Mouse (Mus musculus) testis, adult 2 months (tissue): ENCODE measurements around the gene Ucn. TPM values are rescaled to one million over a fixed set of nuclear protein-coding genes. Genes with fewer than 3 reads are reported as not detected.

ENCODE experiments used
- H3K27ac ChIP-seq: fragments of 200-500 bp; 2 replicates; pipeline ENCODE4 v1.5.1; 2012; ENCODE audit warnings: low read depth, low read length; ENCODE audit not compliant: control insufficient read depth, insufficient read depth
- H3K27me3 ChIP-seq: fragments of 200-500 bp; 2 replicates; pipeline ENCODE4 v1.6.1; 2012; ENCODE audit warnings: mild to moderate bottlenecking, low read length, moderate library complexity; ENCODE audit not compliant: control insufficient read depth, insufficient read depth
- H3K36me3 ChIP-seq: fragments of 200-500 bp; 2 replicates; pipeline ENCODE4 v1.6.1; 2012; ENCODE audit warnings: mild to moderate bottlenecking, low read length; ENCODE audit not compliant: control insufficient read depth, insufficient read depth
- H3K4me1 ChIP-seq: fragments of 200-500 bp; 2 replicates; pipeline ENCODE4 v1.6.1; 2012; ENCODE audit warnings: low read length; ENCODE audit not compliant: control insufficient read depth, insufficient read depth
- H3K4me3 ChIP-seq: fragments of 200-500 bp; 2 replicates; pipeline ENCODE4 v1.5.1; 2012; ENCODE audit warnings: low read depth, mild to moderate bottlenecking, low read length, moderate library complexity, mixed read lengths; ENCODE audit not compliant: control insufficient read depth
- CTCF ChIP-seq: fragments of 200-500 bp; IDR thresholded peaks from 2 replicates; pipeline ENCODE4 v1.5.1; 2012; ENCODE audit warnings: low read depth, mild to moderate bottlenecking, inconsistent platforms, low read length, moderate library complexity; ENCODE audit not compliant: control insufficient read depth, insufficient read depth, insufficient replicate concordance
- POLR2A ChIP-seq: fragments of 200-500 bp; IDR thresholded peaks from 2 replicates; pipeline ENCODE4 v1.6.1; 2012; ENCODE audit warnings: low read depth, mild to moderate bottlenecking, inconsistent platforms, low read length, moderate library complexity; ENCODE audit not compliant: control insufficient read depth
- polyA plus RNA-seq: library from polyadenylated mRNA; depleted of rRNA; stranded (reverse); fragments of >200 nt; gene quantifications from 2 replicates; pipeline ENCODE4 v1.2.3, GENCODE M21; 2012; rRNA removed

Gene Ucn
- polyA plus RNA-seq, 1 experiment, result 0.57 TPM

DNA sequence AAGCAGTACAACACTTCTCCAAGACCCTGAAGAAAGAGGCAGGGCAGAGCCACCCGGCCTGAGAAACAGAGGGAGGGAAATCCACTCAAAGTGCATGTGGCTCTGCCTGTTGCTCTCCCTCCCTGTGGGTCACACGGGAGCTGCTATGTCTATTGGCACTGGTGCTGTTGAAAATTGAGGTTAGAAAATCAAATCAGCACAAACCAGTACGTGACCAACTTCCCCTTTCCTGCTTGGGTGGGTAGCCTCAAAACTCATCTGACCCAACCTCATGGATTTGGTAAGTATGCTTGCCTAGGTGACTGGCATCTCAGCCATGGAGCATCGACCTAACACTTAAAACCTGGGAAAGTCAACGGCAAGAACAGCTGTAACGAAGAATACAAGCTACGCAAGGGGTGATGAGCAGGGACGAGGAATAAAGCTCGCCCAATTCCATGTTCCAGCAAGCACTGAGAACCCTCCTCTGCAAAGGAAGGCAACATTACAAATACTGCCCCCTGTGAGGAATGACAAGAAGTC lies 32.8 kb downstream of the Ucn start, which contains the start of gene Dnajc5g:
Gene Dnajc5g (plus strand): TSS at position 472 of the 522 bp plus-strand sequence.
- peak within 1 kb of the TSS; percentile 66 for H3K4me3 ChIP-seq
- TF ChIP-seq CTCF (no peak), POLR2A (no peak)
- H3K27ac ChIP-seq, result no peak within 1 kb of the TSS
- H3K27me3 ChIP-seq, result no peaks in the 10 kb centered on the region
- H3K36me3 ChIP-seq, result no peaks in the 10 kb centered on the region
- H3K4me1 ChIP-seq, result peaks cover 4% of the 10 kb centered on the region

DNA sequence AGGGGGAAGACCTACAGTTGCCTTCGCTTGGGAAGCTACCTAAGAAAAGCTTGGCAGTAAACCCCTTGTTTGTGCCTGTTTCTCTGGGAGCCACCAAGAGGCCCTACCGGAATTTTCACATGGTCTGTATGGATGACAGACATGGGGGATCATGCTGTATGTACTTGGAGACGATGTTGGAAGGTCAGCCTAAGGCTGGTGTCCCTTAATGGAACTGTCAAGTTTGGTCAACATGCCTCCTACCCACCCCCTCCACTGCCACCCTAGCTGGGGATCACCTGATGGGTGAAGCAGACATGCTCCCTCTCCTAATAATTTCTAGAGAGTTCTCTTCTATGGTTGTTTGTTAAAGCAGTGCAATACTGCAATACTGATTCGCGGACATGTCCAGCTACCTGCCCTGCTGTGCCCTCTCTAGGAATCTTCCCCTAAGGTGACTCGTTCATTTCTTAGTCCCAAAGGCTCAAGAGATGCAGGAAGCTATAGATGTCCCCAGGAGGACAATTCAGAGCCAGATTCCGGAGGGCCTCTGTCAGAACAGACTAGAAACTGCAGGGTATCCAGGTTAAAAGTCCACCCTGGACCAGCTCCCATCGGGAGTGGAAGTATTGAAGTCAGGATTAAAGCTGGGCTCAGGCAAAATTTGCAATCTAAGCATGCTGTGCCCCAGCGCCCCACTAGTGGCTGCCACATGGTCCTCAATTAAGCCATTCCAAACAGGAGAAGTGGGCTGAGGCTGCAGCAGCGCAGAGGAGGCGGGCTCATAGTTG lies 42.7 kb downstream of the Ucn start:
- Histone ChIP-seq H3K27ac (no peak overlapping the region), H3K36me3 (no peaks in the 10 kb centered on the region), H3K4me1 (peaks cover 32% of the 10 kb centered on the region), H3K4me3 (peak overlapping the region; percentile 12; the same call in 1 of the 2 replicates), H3K27me3 (peaks cover 5% of the 10 kb centered on the region; the same call in 1 of the 2 replicates)
- no peak for TF ChIP-seq CTCF
- no peak for TF ChIP-seq POLR2A

DNA sequence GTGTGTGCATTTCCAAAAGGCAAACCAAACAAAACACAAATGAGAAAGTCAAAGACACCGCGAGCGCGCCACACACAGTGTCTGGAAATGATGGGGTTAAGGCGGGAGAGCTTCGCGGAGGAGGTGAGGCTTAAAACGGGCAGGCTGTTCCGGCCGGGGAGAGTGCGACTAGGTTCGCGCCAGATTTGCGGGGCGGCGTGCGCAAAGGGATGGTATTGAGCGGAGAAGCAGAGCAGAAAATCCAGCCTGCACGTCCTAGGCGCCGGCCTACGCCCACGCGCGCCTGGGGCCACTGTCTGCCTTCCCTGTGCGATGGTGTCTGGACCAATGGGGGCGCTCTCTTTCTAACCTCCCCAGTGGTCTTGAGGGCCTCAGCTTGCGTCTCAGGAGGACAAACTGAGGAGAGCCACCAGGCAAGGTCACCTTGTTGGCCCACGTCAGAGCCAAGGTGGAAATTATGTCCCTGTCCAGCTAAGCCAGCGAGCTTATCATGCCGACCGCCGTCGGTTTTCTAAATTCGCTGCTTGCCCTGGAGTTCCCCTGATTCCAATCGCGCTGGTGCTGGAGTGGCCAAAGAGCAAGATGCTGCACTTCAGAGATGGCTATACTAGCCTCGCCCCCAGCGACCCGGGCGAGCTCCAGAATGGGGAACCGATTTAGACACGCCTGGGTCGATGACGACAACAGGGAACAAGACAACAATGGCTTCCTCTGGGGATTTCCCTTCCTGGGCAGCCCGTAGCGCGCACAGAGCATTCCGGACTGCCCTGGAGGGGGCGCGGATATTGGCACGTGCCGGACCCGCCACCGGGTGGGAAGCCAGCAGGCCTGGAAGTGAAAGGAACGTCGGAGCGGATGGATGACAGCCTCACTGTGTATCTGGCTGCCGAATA lies 43.6 kb downstream of the Ucn start:
- no peaks in the 10 kb centered on the region for H3K36me3 ChIP-seq
- peaks cover 5% of the 10 kb centered on the region; the same call in 1 of the 2 replicates for H3K27me3 ChIP-seq
- no peak overlapping the region for H3K27ac ChIP-seq
- peaks cover 32% of the 10 kb centered on the region for H3K4me1 ChIP-seq
- TF ChIP-seq POLR2A (no peak), CTCF (no peak)
- peak overlapping the region; percentile 12 for H3K4me3 ChIP-seq

DNA sequence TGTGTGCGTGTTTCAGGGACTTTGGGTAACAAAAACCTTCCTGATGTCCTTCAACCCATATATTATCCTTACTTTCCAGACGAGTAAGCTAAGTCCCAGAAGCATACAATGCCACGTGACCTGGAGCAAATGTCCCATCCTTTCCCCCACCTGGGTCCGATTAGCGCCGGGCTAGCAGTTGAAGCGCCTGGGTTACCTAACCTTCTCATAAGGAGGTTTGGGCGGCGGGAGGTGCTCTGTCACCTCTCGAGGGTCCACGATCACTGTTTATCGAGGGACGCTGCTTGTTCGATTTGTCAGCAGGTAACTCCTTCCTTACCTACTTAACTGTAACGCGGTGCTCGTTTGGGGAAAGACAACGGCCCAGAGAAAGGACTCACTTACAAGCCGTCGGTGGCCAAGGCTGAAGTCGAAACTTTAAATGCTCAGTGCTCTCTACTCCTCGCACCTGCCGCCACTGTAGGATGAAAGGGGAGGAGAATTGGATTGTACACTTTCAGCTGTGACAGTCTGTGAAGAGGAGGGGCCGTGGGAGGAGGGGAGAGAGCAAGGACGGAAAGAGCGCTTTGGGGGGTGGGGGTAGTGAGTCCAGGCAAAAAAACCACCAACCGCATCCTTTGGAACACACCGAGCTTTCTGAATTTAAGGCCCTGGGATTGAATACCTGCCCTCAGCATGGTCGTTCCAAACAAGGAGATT lies 44.4 kb downstream of the Ucn start:
- no peak for TF ChIP-seq CTCF
- TF ChIP-seq POLR2A, result no peak
- H3K36me3 ChIP-seq, result no peaks in the 10 kb centered on the region
- peaks cover 5% of the 10 kb centered on the region; the same call in 1 of the 2 replicates for H3K27me3 ChIP-seq
- peak overlapping the region; percentile 12 for H3K4me3 ChIP-seq
- peaks cover 32% of the 10 kb centered on the region for H3K4me1 ChIP-seq
- no peak overlapping the region for H3K27ac ChIP-seq

DNA sequence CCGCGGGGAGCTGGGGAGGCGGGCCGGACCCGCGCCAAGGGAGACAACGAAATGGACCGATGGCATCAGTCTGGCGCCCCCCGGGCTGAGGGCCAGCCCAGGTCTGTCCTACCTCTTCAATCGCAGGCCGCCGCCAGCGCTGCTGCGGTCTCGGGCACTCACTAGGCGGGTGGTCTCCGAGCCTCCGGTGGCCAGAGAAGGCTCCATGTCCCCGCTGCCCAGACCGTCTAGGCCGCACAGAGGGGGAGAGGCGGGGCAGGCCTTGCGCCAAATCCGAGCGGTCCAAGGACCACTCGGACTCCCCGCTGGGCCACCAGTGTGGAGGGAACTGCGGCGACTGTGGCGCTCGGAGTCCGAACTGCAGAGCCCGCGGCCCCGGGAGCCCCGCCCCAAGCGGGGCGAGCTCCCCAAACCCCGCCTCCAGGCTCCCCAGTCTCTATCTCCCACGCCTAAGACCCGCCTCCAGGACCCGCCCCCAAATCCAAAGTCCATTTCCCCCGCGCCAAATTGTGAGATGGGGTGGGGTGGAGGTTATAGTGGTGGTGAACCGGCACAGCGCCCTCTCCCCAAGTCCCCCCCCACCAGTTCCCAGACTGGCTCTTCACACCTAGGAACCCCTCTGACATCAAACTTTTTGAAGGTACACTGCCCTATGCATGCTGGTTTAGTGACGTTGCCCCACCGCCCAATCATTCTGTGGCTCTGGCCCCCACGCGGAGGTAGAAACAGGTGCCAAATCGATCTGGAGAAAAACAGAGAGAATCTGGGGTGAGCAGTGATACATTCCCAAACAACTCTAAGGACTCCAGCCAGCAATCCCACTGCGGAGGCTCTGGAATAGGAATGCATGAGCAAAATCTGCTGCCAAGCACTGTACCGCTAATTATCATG lies 45.2 kb downstream of the Ucn start:
- no peak overlapping the region for H3K27ac ChIP-seq
- peak overlapping the region; percentile 41 for H3K4me3 ChIP-seq
- H3K36me3 ChIP-seq, result no peaks in the 10 kb centered on the region
- peaks cover 5% of the 10 kb centered on the region; the same call in 1 of the 2 replicates for H3K27me3 ChIP-seq
- TF ChIP-seq POLR2A (no peak), CTCF (no peak)
- H3K4me1 ChIP-seq, result peaks cover 32% of the 10 kb centered on the region

DNA sequence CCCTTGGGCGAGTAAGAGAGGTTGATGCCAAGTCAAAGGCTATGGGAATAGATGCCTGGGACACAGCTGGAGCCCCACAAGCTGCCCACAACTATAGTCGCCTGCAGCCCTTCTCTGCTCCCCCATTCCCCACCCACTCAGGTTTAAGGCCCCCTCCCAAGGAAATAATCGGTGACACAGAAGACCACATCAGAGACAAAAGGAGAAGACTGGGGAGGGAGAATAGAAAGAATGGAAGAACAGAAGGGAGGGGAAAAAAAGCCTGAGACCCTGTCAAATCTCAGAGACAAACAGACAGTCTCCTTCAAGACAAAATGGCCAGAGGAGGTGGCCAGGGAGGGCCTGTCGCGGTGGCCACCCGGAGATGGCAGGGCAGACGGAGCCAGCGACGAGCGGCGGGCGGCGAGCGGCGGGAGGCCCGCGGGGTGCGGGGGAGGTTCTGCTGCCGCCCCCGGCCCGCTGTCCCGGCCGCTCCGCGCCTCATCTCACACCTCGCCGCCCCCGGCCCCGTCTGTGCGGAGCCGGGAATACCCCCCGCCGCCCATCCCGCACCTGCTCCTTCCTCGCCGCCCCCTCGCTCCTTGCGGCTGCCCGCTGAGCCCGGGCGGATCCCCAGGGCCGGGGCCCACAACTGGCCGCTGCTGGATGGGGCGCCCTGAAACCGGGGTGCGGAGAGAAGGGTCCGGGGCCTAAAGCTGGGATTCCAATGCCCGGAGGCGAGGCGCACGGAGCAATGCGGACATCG lies 46.2 kb downstream of the Ucn start:
- Histone ChIP-seq H3K36me3 (no peaks in the 10 kb centered on the region), H3K4me3 (peak overlapping the region; percentile 41), H3K4me1 (peaks cover 32% of the 10 kb centered on the region), H3K27ac (no peak overlapping the region), H3K27me3 (peaks cover 5% of the 10 kb centered on the region; the same call in 1 of the 2 replicates)
- TF ChIP-seq POLR2A (no peak), CTCF (no peak)

Other genes with a start within 250 kb of the Ucn start
- gene Ost4, start 231.0 kb downstream of the Ucn start, polyA plus RNA-seq, result 184 and 197 TPM in 2 replicates
- gene Emilin1, start 225.4 kb downstream of the Ucn start, polyA plus RNA-seq, result 5.7 and 6.5 TPM in 2 replicates
- 6.0 and 10.3 TPM in 2 replicates for gene Khk, start 217.4 kb downstream of the Ucn start, polyA plus RNA-seq
- gene Cgref1, start 193.2 kb downstream of the Ucn start, polyA plus RNA-seq, result 0.69 and 0.77 TPM in 2 replicates
- gene Preb, start 178.5 kb downstream of the Ucn start, polyA plus RNA-seq, result 79.5 and 83.1 TPM in 2 replicates
- 1.00 and 1.0 TPM in 2 replicates for gene Tcf23, start 170.2 kb downstream of the Ucn start, polyA plus RNA-seq
- gene Atraid, start 90.5 kb downstream of the Ucn start, polyA plus RNA-seq, result 38.7 and 47.7 TPM in 2 replicates
- 5.4 and 6.2 TPM in 2 replicates for gene Slc5a6, start 89.9 kb downstream of the Ucn start, polyA plus RNA-seq
- gene Cad, start 84.0 kb downstream of the Ucn start, polyA plus RNA-seq, result 11.2 and 14.0 TPM in 2 replicates
- gene Dnajc5g, start 32.5 kb downstream of the Ucn start, polyA plus RNA-seq, result 172 and 183 TPM in 2 replicates
- 311 and 315 TPM in 2 replicates for gene Slc30a3, start 30.6 kb downstream of the Ucn start, polyA plus RNA-seq
- 9.8 and 11.1 TPM in 2 replicates for gene Trim54, start 22.1 kb downstream of the Ucn start, polyA plus RNA-seq
- gene Mpv17, start 15.4 kb upstream of the Ucn start, polyA plus RNA-seq, result 11.2 and 14.3 TPM in 2 replicates
- 7.3 and 9.7 TPM in 2 replicates for gene Gm29609, start 41.1 kb upstream of the Ucn start, polyA plus RNA-seq
- 47.2 and 49.0 TPM in 2 replicates for gene Gtf3c2, start 41.3 kb upstream of the Ucn start, polyA plus RNA-seq
- gene Snx17, start 54.4 kb upstream of the Ucn start, polyA plus RNA-seq, result 22.2 and 24.8 TPM in 2 replicates
- gene Eif2b4, start 54.6 kb upstream of the Ucn start, polyA plus RNA-seq, result 107 and 116 TPM in 2 replicates
- gene Zfp513, start 63.5 kb upstream of the Ucn start, polyA plus RNA-seq, result 53.2 and 60.0 TPM in 2 replicates
- gene Ppm1g, start 81.9 kb upstream of the Ucn start, polyA plus RNA-seq, result 392 and 429 TPM in 2 replicates
- gene Nrbp1, start 102.0 kb upstream of the Ucn start, polyA plus RNA-seq, result 62.5 and 64.2 TPM in 2 replicates
- 86.1 and 103 TPM in 2 replicates for gene Gm9970, start 102.4 kb upstream of the Ucn start, polyA plus RNA-seq
- 20.9 and 23.1 TPM in 2 replicates for gene Krtcap3, start 112.9 kb upstream of the Ucn start, polyA plus RNA-seq
- gene Ift172, start 152.3 kb upstream of the Ucn start, polyA plus RNA-seq, result 439 and 454 TPM in 2 replicates
- 1.4 and 2.0 TPM in 2 replicates for gene Fndc4, start 157.3 kb upstream of the Ucn start, polyA plus RNA-seq
- 0.53 and 0.55 TPM in 2 replicates for gene Gckr, start 158.6 kb upstream of the Ucn start, polyA plus RNA-seq